Mouse (Mus musculus): Measurements from ENCODE around the gene Crybg2.

DNA sequence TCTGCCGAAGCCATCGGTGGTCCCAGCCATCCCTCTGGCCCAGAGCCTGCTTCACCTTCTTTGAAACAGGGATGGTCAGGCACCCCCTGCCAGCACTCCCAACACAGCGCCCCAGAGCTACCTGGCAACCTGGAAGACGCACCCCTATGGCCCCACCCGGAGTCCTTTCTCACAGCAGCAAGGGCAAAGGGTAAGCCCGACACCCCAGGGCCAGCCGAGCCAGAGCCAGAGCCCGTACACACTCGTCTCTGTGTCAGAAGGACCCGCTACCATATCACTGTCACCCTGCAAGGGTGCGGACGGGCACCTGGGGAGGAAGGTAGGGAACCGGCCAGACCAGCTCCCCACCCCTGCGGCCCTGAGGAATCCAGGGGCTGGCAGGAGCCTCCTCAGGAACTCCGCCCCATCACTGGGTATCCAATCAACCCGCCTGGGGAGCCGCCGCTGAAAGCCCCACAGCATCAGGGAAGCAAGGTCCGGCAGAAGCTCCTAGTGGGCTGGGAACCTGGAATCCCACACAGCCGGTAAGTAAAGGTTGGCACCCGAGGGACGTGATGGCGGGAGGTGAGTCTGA is 4.9 kb downstream of the Crybg2 start:
- TF ChIP-seq CTCF (IDR thresholded peaks at IDR 0.05; ENCODE audit: low read depth) = no peak
- TF ChIP-seq EP300 (IDR thresholded peaks at IDR 0.05; ENCODE audit: low read depth) = no peak
